Mouse (Mus musculus) c-Kit-positive CD71-positive TER-119-negative erythroid progenitor cells, embryonic 14.5 days (primary cell): Measurements from ENCODE around the gene Sox5.

Experiments
- DNase-seq: peaks from one replicate; pipeline ENCODE4 v3.0.0-alpha.2; 2013; ENCODE audit warnings: low read depth

Gene Sox5

DNA sequence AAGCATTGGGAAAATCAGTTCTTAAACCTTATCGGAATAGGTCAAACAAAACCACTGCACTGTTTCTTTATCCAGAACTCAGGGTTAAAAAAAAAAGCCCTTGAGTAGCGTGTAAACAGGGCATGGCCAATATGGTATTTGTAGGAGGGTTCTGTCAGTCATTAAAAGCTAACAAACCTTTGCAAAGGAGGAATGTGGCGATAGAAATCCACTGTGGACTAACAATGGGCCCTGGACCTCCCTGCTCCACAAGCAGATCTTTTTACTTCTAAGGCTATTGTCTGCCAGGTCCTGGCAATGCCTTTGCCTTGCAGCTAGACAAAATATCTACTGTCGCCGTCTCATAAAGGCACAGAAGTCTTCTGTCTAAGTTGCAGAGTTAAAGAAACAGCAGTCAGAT, 738.8 kb downstream of the Sox5 start:
- no peak for DNase-seq

DNA sequence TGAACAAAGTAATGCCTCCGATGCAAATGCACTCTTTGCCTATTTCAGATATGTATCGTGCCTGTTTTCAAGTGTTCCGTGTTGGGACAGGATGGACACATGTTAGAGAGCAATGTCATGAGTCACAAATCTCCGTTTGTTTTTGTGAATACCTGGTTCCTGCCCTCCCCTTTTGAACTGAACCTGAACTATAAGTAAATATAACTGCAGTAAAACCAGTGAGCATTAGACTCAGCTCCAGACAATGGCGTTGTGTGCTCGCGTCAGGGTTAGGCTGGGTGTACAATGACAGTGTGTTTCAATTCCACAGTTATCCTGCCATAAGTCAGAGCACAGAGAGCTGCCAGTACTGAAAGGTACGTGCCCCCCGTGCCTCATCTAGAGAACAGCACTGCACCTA, 739.8 kb downstream of the Sox5 start:
- DNase-seq: no peak

DNA sequence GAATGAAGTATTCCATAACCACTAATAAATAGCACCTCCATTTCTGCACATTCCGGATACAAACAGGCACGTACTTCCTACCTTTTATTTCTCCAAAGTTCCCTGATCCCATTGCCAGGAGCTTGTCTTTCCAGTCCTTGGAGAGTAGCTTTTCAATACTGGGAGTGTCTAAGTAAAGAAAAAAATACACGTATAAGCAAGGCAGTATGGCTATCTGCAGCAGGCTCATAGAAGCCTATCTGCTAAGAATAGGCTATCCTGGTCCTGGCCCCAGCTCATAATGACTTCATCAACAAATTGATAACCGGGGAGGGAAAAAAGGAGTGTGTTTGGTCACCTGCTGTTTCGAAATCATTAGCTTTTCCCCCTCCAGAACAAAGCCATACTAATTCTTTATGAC, 740.6 kb downstream of the Sox5 start:
- no peak for DNase-seq

DNA sequence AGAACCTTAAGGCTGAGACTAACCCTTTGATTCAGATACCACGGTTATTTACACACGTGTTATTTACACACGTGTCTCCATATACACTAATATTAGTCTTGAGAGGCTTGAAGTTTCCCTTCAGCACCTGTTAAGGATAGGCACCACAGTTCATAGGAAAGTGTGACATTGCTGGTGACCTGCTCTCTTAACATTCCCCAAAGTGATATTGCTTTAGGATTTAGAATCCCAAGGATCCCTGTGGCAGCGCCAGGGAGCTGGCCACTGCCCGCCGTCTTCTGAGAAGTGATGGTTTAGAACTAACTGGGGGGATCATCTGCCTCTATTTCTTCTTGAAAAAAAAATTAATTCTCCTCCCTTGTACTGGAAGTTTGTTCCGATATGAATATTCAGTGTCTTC, 741.4 kb downstream of the Sox5 start:
- DNase-seq: no peak

GRCm38 (mm10) chr6:144039221-144039620, 742.6 kb downstream of the Sox5 start:
- no peak for DNase-seq

DNA sequence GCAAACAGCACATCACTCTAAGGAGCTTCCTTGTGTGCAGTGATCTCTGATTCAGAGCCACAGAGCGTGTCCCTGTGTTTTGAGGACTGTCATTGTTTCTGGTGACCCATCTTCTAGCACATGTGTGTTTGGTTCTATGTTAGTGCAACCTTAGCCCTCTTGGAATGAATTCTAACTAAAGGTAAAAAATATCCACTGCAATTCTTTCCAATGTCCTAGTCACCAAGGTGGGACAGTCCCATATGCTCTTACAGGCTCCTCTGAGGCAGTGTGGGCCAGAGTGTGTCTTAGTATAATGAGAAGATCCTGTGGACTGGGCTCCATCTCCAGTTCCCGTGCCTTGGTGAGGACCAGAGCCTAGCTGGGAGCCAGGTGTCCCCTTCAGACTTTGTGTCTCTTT, 748.6 kb downstream of the Sox5 start:
- DNase-seq: no peak

DNA sequence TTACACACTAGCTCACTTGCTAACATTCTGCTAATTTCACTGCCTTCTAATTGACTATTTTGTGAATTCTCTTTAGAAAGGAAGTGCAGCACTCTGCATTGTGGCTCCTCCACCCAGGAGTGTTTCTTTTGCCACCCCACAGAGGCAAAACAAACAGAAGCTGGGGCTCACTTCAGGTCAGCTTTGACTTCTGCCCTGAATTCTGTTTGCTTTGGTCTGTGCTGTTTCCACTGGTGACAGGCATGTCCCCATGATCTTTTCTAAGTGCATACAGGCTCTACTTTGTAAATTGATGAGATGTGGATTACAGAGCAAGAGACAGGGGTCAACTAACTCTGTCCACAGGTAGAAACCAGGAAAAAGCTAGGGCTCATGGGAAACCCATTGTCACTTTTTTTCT, 764.8 kb downstream of the Sox5 start:
- DNase-seq: no peak

GRCm38 (mm10) chr6:144011880-144012524, 769.8 kb downstream of the Sox5 start:
- peak; percentile 19 for DNase-seq

GRCm38 (mm10) chr6:144010995-144011394, 770.8 kb downstream of the Sox5 start:
- peak; percentile 19 for DNase-seq

- DNase-seq: no peak
These were observed 771.5 kb downstream of the Sox5 start for GRCm38 (mm10) chr6:144010285-144010684.

DNA sequence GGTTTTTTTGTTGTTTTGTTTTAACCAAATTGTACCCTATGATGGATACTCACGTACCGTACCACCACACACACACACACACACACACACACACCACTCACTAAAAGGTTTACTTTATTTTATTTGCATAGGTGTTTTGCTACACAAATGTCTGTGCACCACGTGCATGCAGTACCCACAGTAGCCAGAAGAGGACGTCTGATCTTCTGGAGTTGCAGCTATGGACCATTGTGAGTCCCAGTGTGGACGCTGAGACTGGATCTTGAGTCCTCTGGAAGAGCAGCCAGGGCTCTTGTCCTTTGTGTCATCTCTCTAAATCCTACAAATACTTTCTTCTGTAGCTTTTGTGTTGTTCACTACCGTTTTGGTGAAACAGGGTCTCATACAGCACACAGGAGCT, 776.6 kb downstream of the Sox5 start:
- no peak for DNase-seq

GRCm38 (mm10) chr6:143998201-143998600, 783.6 kb downstream of the Sox5 start:
- no peak for DNase-seq

GRCm38 (mm10) chr6:143997616-143998015, 784.2 kb downstream of the Sox5 start:
- no peak for DNase-seq

DNA sequence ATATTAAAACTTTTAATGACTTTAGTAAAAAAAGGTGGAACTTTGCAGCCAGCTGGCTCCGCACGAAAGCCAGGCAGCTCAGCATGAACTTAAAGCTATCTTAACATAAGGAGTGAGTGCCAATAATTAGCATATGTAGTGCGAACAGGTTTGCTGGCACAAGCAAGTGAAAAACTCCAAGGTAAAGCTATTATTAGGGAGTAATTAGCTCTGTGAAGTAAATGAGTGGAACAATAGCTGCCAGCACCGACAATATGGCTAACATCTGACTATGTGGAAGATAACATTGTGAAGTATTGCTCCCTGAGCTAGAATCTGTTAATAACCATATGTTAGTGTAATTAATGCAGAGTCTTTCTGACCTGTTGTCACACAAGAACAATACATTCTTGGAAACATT, 786.7 kb downstream of the Sox5 start:
- DNase-seq: no peak

- DNase-seq: no peak
These were observed 794.2 kb downstream of the Sox5 start for GRCm38 (mm10) chr6:143987548-143987947.

DNA sequence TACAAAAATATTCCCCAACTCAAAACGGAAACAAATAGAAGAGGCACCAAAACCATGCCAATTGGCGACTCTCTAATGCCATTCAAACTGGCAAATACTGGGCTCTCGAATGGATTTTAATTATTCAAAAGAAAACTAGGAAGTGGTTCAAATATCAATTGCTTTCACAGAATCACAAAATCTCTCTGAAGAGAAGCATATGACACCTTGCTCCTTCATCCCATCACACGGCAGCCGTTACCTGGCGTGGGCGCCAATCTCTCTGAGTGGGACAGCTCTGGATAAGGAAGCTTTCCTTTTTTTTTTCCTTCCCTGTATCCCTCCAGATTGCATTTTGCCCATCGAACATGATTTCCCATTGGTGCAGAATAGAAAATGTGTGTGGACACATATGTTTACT, 801.6 kb downstream of the Sox5 start:
- no peak for DNase-seq

- DNase-seq: no peak
These were observed 813.9 kb downstream of the Sox5 start for GRCm38 (mm10) chr6:143967724-143968400.

GRCm38 (mm10) chr6:143960487-143960886, 821.3 kb downstream of the Sox5 start:
- DNase-seq: no peak

DNA sequence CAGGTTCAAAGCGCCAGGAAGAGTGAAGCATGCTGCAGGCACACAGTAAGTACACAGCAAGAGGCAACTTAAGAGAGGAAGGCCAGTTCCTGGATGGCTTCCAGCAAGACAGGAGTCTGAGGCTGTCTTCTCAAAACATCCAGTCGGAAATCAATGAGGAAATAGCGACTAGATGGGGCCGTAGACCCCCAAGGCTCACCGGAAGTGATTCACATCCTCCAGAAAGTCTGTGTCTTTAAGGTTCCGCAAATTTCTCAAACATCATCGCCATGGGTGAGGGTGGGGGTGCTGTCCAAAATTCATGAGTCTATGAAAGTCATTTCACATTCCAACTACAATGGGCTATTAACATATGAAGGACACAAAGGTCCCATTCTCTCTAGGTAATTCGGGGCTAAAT, 821.7 kb downstream of the Sox5 start:
- no peak for DNase-seq

- DNase-seq: no peak
These were observed 823.4 kb downstream of the Sox5 start for GRCm38 (mm10) chr6:143958372-143958771.

- DNase-seq: no peak
These were observed 824.7 kb downstream of the Sox5 start for GRCm38 (mm10) chr6:143957063-143957462.

GRCm38 (mm10) chr6:143948553-143949308, 833.0 kb downstream of the Sox5 start:
- no peak for DNase-seq

GRCm38 (mm10) chr6:143948071-143948470, 833.7 kb downstream of the Sox5 start:
- no peak for DNase-seq
